8 mouse cellular contexts compared by ENCODE assay signal in the genomic region with DNA sequence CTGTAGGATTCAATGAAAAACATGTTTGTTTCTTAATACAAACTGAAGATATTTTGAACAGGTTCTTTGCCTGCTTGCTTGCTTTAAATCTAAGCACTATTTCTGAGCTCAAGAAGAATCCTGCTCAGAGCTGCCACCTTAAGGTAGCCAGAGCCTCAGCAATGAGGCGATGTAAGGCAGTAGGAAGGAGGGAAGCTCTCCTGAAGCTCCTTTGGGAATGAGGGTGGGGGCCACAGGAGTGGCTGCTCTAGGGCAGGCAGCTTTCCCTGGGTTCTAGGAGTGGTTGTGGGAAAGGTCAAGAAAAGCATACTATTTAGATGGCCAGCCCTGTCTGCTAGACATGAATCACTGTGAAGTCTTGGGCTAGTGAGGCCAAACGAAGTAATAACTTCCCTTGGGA.
DNase-seq lines count a peak whose midpoint lies in the region; ATAC-seq lines count a peak whose summit lies in the region.

No protein-coding gene starts in this region.

- peak; percentile 37 for DNase-seq in kidney, adult 9 months
- DNase-seq in kidney, adult 18-20 months = no peak
- peak; percentile 23 for DNase-seq in A20 (ENCODE audit: low read depth, low spot score)
- DNase-seq in R1 (ENCODE audit: low read depth, low spot score) = peak; percentile 44
- DNase-seq in heart, postnatal 4 days = peak; percentile 33
- no peak for DNase-seq in cerebellum, postnatal 36 days
- DNase-seq in cerebellum, postnatal 4 days (ENCODE audit: low spot score in 2 of 2) = no peak

- ATAC-seq in megakaryocyte progenitor cell, adult 5-6 weeks (replicated peaks; ENCODE audit: poor library complexity) = no peak

Comparison
In these comparisons a context has a peak if more than half of its experiments do, and no peak if none do; other contexts are left out.
1. DNase-seq: peak in kidney, adult 9 months (single experiment), A20 (single experiment), R1 (single experiment) and heart, postnatal 4 days (single experiment); none in kidney, adult 18-20 months (single experiment), cerebellum, postnatal 36 days (0 of 2) and cerebellum, postnatal 4 days (0 of 2).